Mouse (Mus musculus) kidney, postnatal 10 days (tissue): ENCODE measurements around the gene Prkcq.

Experiments used
- DNase-seq: peaks from one replicate; pipeline ENCODE4 v3.0.0; 2021; ENCODE audit warnings: mixed read lengths

The Prkcq gene

GRCm38 (mm10) chr2:11171754-11172501 is at the start of gene Prkcq:
Gene Prkcq, plus strand, starts transcription at chr2:11172108.
- peak; percentile 83 for DNase-seq

GRCm38 (mm10) chr2:11130881-11131280 is 41.0 kb upstream of the Prkcq start:
- DNase-seq = no peak

GRCm38 (mm10) chr2:11135718-11136117 is 36.2 kb upstream of the Prkcq start:
- DNase-seq = no peak

GRCm38 (mm10) chr2:11138076-11138475 is 33.8 kb upstream of the Prkcq start:
- no peak for DNase-seq

GRCm38 (mm10) chr2:11139518-11140152 is 32.3 kb upstream of the Prkcq start:
- DNase-seq = no peak

GRCm38 (mm10) chr2:11140385-11140784 is 31.5 kb upstream of the Prkcq start:
- no peak for DNase-seq

GRCm38 (mm10) chr2:11149091-11149490 is 22.8 kb upstream of the Prkcq start:
- DNase-seq = no peak

- no peak for DNase-seq
Measured at GRCm38 (mm10) chr2:11150975-11151374, 20.9 kb upstream of the Prkcq start.

GRCm38 (mm10) chr2:11151655-11152323 is 20.1 kb upstream of the Prkcq start:
- no peak for DNase-seq

GRCm38 (mm10) chr2:11159641-11160040 is 12.3 kb upstream of the Prkcq start:
- DNase-seq = no peak

GRCm38 (mm10) chr2:11160696-11161095 is 11.2 kb upstream of the Prkcq start:
- no peak for DNase-seq

GRCm38 (mm10) chr2:11161336-11161735 is 10.6 kb upstream of the Prkcq start:
- no peak for DNase-seq

- DNase-seq = no peak
Measured at GRCm38 (mm10) chr2:11162701-11163100, 9.2 kb upstream of the Prkcq start.

- no peak for DNase-seq
Measured at GRCm38 (mm10) chr2:11164170-11164569, 7.7 kb upstream of the Prkcq start.

- no peak for DNase-seq
Measured at GRCm38 (mm10) chr2:11169721-11170335, 2.1 kb upstream of the Prkcq start.

GRCm38 (mm10) chr2:11172831-11173414 is 1.0 kb downstream of the Prkcq start:
- DNase-seq = peak; percentile 16

GRCm38 (mm10) chr2:11173521-11173920 is 1.6 kb downstream of the Prkcq start:
- no peak for DNase-seq

- no peak for DNase-seq
Measured at GRCm38 (mm10) chr2:11174101-11174500, 2.2 kb downstream of the Prkcq start.

GRCm38 (mm10) chr2:11177880-11178279 is 6.0 kb downstream of the Prkcq start:
- no peak for DNase-seq

GRCm38 (mm10) chr2:11181510-11181909 is 9.6 kb downstream of the Prkcq start:
- DNase-seq = no peak

- no peak for DNase-seq
Measured at GRCm38 (mm10) chr2:11182096-11182495, 10.2 kb downstream of the Prkcq start.

- no peak for DNase-seq
Measured at GRCm38 (mm10) chr2:11183991-11184390, 12.1 kb downstream of the Prkcq start.

GRCm38 (mm10) chr2:11186586-11186985 is 14.7 kb downstream of the Prkcq start:
- DNase-seq = no peak
